Mouse (Mus musculus): Measurements from ENCODE around the gene Ano2. TPM values are rescaled to one million over a fixed set of nuclear protein-coding genes. Genes with fewer than 3 reads are reported as not detected.
A peak's percentile ranks its signal among the peaks of the same experiment; 100 is the strongest.

Ano2 gene
- polyA plus RNA-seq, 2 experiments: 0.03 TPM; not detected in 1

- Histone ChIP-seq H3K27me3 (ENCODE audit: control insufficient read depth, insufficient read depth, low read length) (no peaks in the 10 kb centered on the region), H3K27ac (no peak overlapping the region), H3K36me3 (replicated peaks; ENCODE audit: control insufficient read depth, insufficient read depth, low read depth) (no peaks in the 10 kb centered on the region), H3K4me3 (ENCODE audit: insufficient read depth in 1 of 2, low read depth in 2 of 2, low read length in 2 of 2) (no peak overlapping the region), H3K9ac (replicated peaks) (no peak overlapping the region), H3K4me2 (ENCODE audit: low read depth) (no peak overlapping the region), H3K4me1 (replicated peaks; ENCODE audit: control insufficient read depth in 2 of 2, insufficient read depth in 2 of 2, low read length in 1 of 2) (no peaks in the 10 kb centered on the region), H3K9me3 (ENCODE audit: control insufficient read depth, low read length) (no peaks in the 10 kb centered on the region)
- TF ChIP-seq CTCF (IDR thresholded peaks at IDR 0.05; ENCODE audit: low read depth) (no peak), EP300 (IDR thresholded peaks at IDR 0.05; ENCODE audit: low read depth) (no peak)
- 69% methylated on average over 2 of the region's 2 CpGs for WGBS (ENCODE audit: insufficient replicate concordance)
- DNase-seq (ENCODE audit: low read depth in 3 of 3, low spot score in 3 of 3) (no peak), ATAC-seq (ENCODE audit: insufficient read depth) (no peak)
Measured at GRCm38 (mm10) chr6:125701146-125701545, 10.9 kb downstream of the Ano2 start.

GRCm38 (mm10) chr6:125711261-125711660, 21.0 kb downstream of the Ano2 start:
- no peak for ATAC-seq (ENCODE audit: insufficient read depth)
- Histone ChIP-seq H3K9ac (replicated peaks) (no peak overlapping the region), H3K27me3 (ENCODE audit: control insufficient read depth, insufficient read depth, low read length) (no peaks in the 10 kb centered on the region), H3K4me3 (ENCODE audit: insufficient read depth in 1 of 2, low read depth in 2 of 2, low read length in 2 of 2) (no peak overlapping the region), H3K4me2 (ENCODE audit: low read depth) (no peak overlapping the region), H3K27ac (no peak overlapping the region), H3K36me3 (replicated peaks; ENCODE audit: control insufficient read depth, insufficient read depth, low read depth) (no peaks in the 10 kb centered on the region), H3K9me3 (ENCODE audit: control insufficient read depth, low read length) (no peaks in the 10 kb centered on the region), H3K4me1 (replicated peaks; ENCODE audit: control insufficient read depth in 2 of 2, insufficient read depth in 2 of 2, low read length in 1 of 2) (no peaks in the 10 kb centered on the region)
- TF ChIP-seq CTCF (IDR thresholded peaks at IDR 0.05; ENCODE audit: low read depth) (no peak), EP300 (IDR thresholded peaks at IDR 0.05; ENCODE audit: low read depth) (no peak)
- no peak for DNase-seq (ENCODE audit: low read depth in 3 of 3, low spot score in 3 of 3)
- 73% methylated on average over 16 of the region's 16 CpGs for WGBS (ENCODE audit: insufficient replicate concordance)

GRCm38 (mm10) chr6:125726408-125726807, 36.2 kb downstream of the Ano2 start:
- H3K4me2 ChIP-seq (ENCODE audit: low read depth): no peak overlapping the region
- ATAC-seq (ENCODE audit: insufficient read depth) (no peak), DNase-seq (ENCODE audit: low read depth in 3 of 3, low spot score in 3 of 3) (no peak)
- H3K9me3 ChIP-seq (ENCODE audit: control insufficient read depth, low read length): no peaks in the 10 kb centered on the region
- no peak overlapping the region for H3K9ac ChIP-seq (replicated peaks)
- no peaks in the 10 kb centered on the region for H3K36me3 ChIP-seq (replicated peaks; ENCODE audit: control insufficient read depth, insufficient read depth, low read depth)
- H3K27ac ChIP-seq: no peak overlapping the region
- no peak overlapping the region for H3K4me3 ChIP-seq (ENCODE audit: insufficient read depth in 1 of 2, low read depth in 2 of 2, low read length in 2 of 2)
- peak; percentile 62 for TF ChIP-seq CTCF (IDR thresholded peaks at IDR 0.05; ENCODE audit: low read depth)
- no peak for TF ChIP-seq EP300 (IDR thresholded peaks at IDR 0.05; ENCODE audit: low read depth)
- no peaks in the 10 kb centered on the region for H3K4me1 ChIP-seq (replicated peaks; ENCODE audit: control insufficient read depth in 2 of 2, insufficient read depth in 2 of 2, low read length in 1 of 2)
- H3K27me3 ChIP-seq (ENCODE audit: control insufficient read depth, insufficient read depth, low read length): no peaks in the 10 kb centered on the region
- WGBS (ENCODE audit: insufficient replicate concordance): 43% methylated on average over 2 of the region's 2 CpGs

DNA sequence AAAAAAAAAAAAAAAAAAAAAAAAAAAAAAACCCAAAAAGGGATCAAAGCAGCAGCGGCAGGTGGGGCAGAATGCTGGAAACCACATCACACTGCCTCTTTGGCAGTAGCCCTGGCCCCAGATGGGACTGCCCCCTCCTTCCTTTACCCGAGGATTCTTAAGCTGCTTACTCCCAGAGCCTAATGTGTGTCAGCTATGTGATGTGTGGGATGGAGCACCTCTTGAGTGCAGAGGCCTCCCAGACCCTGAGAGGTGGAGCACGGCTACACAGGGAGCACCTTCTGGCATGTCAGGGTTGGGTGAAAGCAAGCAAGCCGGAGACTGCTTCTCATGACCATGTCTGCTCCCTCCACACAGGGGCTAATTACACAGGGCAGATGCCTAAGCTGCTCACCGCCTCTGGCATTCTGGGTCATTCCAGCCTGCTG, 37.3 kb downstream of the Ano2 start:
- no peak for ATAC-seq (ENCODE audit: insufficient read depth)
- no peak for DNase-seq (ENCODE audit: low read depth in 3 of 3, low spot score in 3 of 3)
- no peaks in the 10 kb centered on the region for H3K36me3 ChIP-seq (replicated peaks; ENCODE audit: control insufficient read depth, insufficient read depth, low read depth)
- H3K4me1 ChIP-seq (replicated peaks; ENCODE audit: control insufficient read depth in 2 of 2, insufficient read depth in 2 of 2, low read length in 1 of 2): no peaks in the 10 kb centered on the region
- no peak overlapping the region for H3K4me2 ChIP-seq (ENCODE audit: low read depth)
- WGBS (ENCODE audit: insufficient replicate concordance): 58% methylated on average over 5 of the region's 5 CpGs
- no peak overlapping the region for H3K9ac ChIP-seq (replicated peaks)
- no peak overlapping the region for H3K4me3 ChIP-seq (ENCODE audit: insufficient read depth in 1 of 2, low read depth in 2 of 2, low read length in 2 of 2)
- no peaks in the 10 kb centered on the region for H3K27me3 ChIP-seq (ENCODE audit: control insufficient read depth, insufficient read depth, low read length)
- no peak for TF ChIP-seq EP300 (IDR thresholded peaks at IDR 0.05; ENCODE audit: low read depth)
- TF ChIP-seq CTCF (IDR thresholded peaks at IDR 0.05; ENCODE audit: low read depth): no peak
- H3K9me3 ChIP-seq (ENCODE audit: control insufficient read depth, low read length): no peaks in the 10 kb centered on the region
- H3K27ac ChIP-seq: no peak overlapping the region

GRCm38 (mm10) chr6:125729471-125729870, 39.3 kb downstream of the Ano2 start:
- TF ChIP-seq EP300 (IDR thresholded peaks at IDR 0.05; ENCODE audit: low read depth) (no peak), CTCF (IDR thresholded peaks at IDR 0.05; ENCODE audit: low read depth) (no peak)
- Histone ChIP-seq H3K9me3 (ENCODE audit: control insufficient read depth, low read length) (no peaks in the 10 kb centered on the region), H3K36me3 (replicated peaks; ENCODE audit: control insufficient read depth, insufficient read depth, low read depth) (no peaks in the 10 kb centered on the region), H3K4me2 (ENCODE audit: low read depth) (no peak overlapping the region), H3K9ac (replicated peaks) (no peak overlapping the region), H3K4me1 (replicated peaks; ENCODE audit: control insufficient read depth in 2 of 2, insufficient read depth in 2 of 2, low read length in 1 of 2) (no peaks in the 10 kb centered on the region), H3K27ac (no peak overlapping the region), H3K4me3 (ENCODE audit: insufficient read depth in 1 of 2, low read depth in 2 of 2, low read length in 2 of 2) (no peak overlapping the region), H3K27me3 (ENCODE audit: control insufficient read depth, insufficient read depth, low read length) (no peaks in the 10 kb centered on the region)
- ATAC-seq (ENCODE audit: insufficient read depth): no peak
- DNase-seq (ENCODE audit: low read depth in 3 of 3, low spot score in 3 of 3): no peak
- WGBS (ENCODE audit: insufficient replicate concordance): 63% methylated on average over 6 of the region's 6 CpGs

Data from liver, embryonic 14.5 days (tissue).